Mouse (Mus musculus): ENCODE data around the gene Metap1d. TPM values are rescaled to one million over a fixed set of nuclear protein-coding genes. Genes with fewer than 3 reads are reported as not detected.

The Metap1d gene
- polyA plus RNA-seq, 1 experiment from 2014 or later: 34.3 TPM

DNA sequence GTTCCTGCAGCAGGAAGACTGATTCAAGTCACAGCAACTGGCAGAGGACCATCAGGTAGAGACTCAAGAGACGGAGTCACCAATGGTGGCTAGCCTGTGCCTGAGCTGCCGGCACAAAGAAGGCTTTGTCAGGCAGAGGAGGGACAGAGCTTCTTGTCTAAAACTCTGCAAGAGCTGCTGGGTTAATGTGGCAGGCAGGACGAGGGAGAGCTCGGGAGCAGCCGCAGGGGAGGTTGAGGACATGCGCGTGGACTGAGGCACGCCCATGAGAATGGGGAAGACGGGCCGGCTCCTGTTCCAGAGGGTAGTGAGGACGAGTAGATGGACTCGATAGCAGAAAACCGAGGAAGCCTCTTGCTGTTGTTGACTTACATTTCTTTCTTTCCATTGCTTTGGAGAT is 5.5 kb downstream of the Metap1d start:
- ATAC-seq (ENCODE audit: low FRiP score, low read depth): no peak
- no peaks in the 10 kb centered on the region for H3K36me3 ChIP-seq
- H3K9ac ChIP-seq: no peak overlapping the region
- no peak overlapping the region for H3K4me3 ChIP-seq
- WGBS: 63% methylated on average over 13 of the region's 13 CpGs
- H3K4me1 ChIP-seq: no peaks in the 10 kb centered on the region; the same call in 1 of the 2 replicates
- H3K4me2 ChIP-seq (replicated peaks): no peak overlapping the region
- no peak overlapping the region for H3K27ac ChIP-seq
- no peaks in the 10 kb centered on the region for H3K27me3 ChIP-seq (replicated peaks)
- no peaks in the 10 kb centered on the region for H3K9me3 ChIP-seq

DNA sequence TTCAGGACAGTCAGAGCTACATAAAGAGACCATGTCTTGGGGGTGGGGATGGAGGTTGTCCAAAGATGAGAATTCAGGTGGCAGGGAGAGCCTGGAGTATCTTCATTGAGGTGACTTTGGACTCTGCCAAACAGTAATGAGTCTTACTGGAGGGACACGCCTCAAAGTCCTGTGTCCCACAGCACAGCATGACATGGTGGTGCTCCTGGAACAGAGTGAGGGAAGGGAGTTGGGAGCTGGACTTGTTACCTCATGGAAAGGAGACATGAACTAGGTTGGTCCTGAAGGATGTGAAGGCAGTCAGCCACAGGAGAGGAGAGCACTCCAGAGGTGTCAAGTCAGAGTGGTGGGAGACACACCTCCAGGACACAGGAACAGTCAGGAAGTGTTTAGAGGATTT is 6.6 kb downstream of the Metap1d start:
- ATAC-seq (ENCODE audit: low FRiP score, low read depth): no peak
- WGBS: 88% methylated on average over 1 of the region's 1 CpGs
- no peak overlapping the region for H3K4me3 ChIP-seq
- no peak overlapping the region for H3K9ac ChIP-seq
- no peaks in the 10 kb centered on the region for H3K27me3 ChIP-seq (replicated peaks)
- H3K4me1 ChIP-seq: no peaks in the 10 kb centered on the region; the same call in none of the 2 replicates
- H3K9me3 ChIP-seq: no peaks in the 10 kb centered on the region
- no peak overlapping the region for H3K27ac ChIP-seq
- H3K4me2 ChIP-seq (replicated peaks): no peak overlapping the region
- no peaks in the 10 kb centered on the region for H3K36me3 ChIP-seq

DNA sequence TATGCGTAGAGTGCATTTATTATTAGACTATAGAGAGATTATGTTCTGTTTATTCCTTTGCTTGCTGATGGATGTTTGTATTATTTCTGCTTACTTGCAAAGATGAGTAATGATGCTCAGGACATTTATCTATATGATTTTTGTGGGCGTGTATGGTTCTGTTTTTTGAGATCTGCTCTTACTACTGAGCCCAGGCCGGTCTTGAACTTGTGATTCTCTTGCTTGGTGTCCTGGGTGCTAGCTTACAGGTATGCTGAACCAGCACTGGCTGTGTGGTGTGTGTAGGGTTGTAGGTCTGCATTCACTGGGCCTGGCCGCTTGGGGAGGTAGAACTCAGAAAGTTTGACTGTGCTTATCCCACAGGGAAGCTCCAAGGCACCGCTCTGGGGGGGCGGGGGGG is 8.1 kb downstream of the Metap1d start:
- H3K27ac ChIP-seq: no peak overlapping the region
- H3K4me3 ChIP-seq: no peak overlapping the region
- no peaks in the 10 kb centered on the region for H3K9me3 ChIP-seq
- H3K27me3 ChIP-seq (replicated peaks): no peaks in the 10 kb centered on the region
- no peak for ATAC-seq (ENCODE audit: low FRiP score, low read depth)
- no peak overlapping the region for H3K9ac ChIP-seq
- H3K4me1 ChIP-seq: peaks cover 3% of the 10 kb centered on the region
- no peak overlapping the region for H3K4me2 ChIP-seq (replicated peaks)
- 69% methylated on average over 6 of the region's 6 CpGs for WGBS
- H3K36me3 ChIP-seq: no peaks in the 10 kb centered on the region

DNA sequence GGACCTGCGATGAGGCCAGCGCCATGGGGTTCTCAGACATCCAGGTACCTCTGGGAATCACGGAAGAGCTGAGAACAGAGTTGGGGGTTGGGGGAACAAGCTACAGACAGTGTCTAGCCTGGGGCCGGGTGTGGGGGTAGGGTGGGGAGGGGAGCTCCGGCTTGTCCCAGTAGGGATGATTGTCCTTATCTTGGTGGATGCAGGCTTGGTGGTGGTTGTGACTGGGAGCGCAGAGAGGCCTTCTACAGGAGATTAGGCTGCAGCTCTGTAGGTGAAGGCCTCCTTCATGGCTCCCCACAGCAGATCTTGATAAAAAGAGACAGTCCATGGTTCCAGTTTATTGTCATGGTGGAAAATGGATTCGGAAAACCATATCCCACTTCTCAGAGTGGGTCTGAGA is 8.5 kb downstream of the Metap1d start:
- Histone ChIP-seq H3K36me3 (no peaks in the 10 kb centered on the region), H3K27ac (no peak overlapping the region), H3K9me3 (no peaks in the 10 kb centered on the region), H3K9ac (no peak overlapping the region), H3K4me2 (replicated peaks) (no peak overlapping the region), H3K4me1 (peaks cover 5% of the 10 kb centered on the region), H3K4me3 (no peak overlapping the region), H3K27me3 (replicated peaks) (no peaks in the 10 kb centered on the region)
- 71% methylated on average over 7 of the region's 7 CpGs for WGBS
- no peak for ATAC-seq (ENCODE audit: low FRiP score, low read depth)

DNA sequence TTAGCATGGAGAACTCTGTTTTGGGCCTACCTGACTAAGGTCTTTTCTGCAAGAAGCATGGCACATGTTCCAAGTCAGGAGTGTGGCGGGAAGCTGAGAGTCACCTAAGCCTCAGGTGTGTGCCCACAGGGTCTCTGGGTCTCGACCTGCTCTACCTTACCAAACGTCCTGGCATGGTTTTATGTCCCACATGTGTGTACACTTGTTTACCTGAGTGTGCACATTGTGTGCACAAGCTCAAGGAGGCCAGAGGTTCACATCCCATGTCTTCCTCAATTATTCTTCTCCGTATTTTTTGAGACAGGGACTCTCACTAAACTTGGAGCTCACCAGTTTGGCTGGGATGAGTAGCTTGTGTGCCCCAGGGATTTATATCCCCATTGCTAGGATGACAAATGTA is 9.0 kb downstream of the Metap1d start:
- 82% methylated on average over 4 of the region's 4 CpGs for WGBS
- Histone ChIP-seq H3K27me3 (replicated peaks) (no peaks in the 10 kb centered on the region), H3K9me3 (no peaks in the 10 kb centered on the region), H3K9ac (no peak overlapping the region), H3K4me3 (no peak overlapping the region), H3K4me1 (peaks cover 5% of the 10 kb centered on the region), H3K36me3 (no peaks in the 10 kb centered on the region), H3K27ac (no peak overlapping the region), H3K4me2 (replicated peaks) (no peak overlapping the region)
- no peak for ATAC-seq (ENCODE audit: low FRiP score, low read depth)

DNA sequence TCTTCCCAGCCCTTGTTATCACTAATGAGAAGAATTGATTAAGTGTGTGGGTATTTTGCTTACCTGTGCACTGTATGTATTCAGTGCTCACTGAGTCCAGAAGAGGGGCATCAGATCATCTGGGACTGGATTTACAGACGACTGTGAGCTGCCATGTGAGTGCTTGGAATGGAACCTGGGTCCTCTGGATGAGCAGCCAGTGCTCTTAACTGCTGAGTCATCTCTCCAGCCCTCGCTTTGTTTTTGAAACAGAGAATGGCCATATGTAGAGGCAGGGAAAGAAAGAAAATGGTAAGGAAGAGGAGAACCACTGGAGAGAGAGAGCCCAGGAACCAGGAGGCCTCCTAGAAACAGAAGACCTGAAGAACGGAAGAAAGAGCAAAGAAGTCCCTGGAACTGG is 9.5 kb downstream of the Metap1d start:
- no peak overlapping the region for H3K4me2 ChIP-seq (replicated peaks)
- H3K36me3 ChIP-seq: no peaks in the 10 kb centered on the region
- H3K9me3 ChIP-seq: no peaks in the 10 kb centered on the region
- WGBS: 79% methylated on average over 3 of the region's 3 CpGs
- H3K27ac ChIP-seq: no peak overlapping the region
- H3K4me1 ChIP-seq: peaks cover 5% of the 10 kb centered on the region
- no peak overlapping the region for H3K9ac ChIP-seq
- ATAC-seq (ENCODE audit: low FRiP score, low read depth): no peak
- no peak overlapping the region for H3K4me3 ChIP-seq
- no peaks in the 10 kb centered on the region for H3K27me3 ChIP-seq (replicated peaks)

DNA sequence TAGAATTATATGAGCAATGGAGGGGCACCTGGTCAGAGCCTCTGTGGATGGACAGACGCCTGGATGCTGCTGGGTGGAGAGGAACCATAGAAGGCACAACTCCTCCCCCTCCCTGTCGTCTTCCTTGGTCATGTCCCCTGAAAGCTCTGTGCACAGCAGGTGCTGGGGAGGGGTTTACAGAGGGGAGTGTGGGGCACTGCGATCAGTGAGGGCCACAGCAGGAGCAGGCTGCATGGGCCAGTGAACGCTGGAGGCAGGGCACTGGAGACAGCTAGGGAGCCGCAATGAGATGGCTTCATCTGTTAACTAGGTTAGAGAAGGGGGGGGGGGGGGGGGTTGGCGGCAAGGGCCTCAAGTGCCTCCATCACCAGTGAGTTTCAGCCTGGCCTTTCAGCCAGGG is 13.0 kb downstream of the Metap1d start:
- Histone ChIP-seq H3K9me3 (no peaks in the 10 kb centered on the region), H3K9ac (no peak overlapping the region), H3K4me1 (peaks cover 5% of the 10 kb centered on the region; the same call in 1 of the 2 replicates), H3K36me3 (no peaks in the 10 kb centered on the region), H3K4me3 (no peak overlapping the region), H3K27me3 (replicated peaks) (no peaks in the 10 kb centered on the region), H3K4me2 (replicated peaks) (no peak overlapping the region), H3K27ac (no peak overlapping the region)
- WGBS: 9% methylated on average over 6 of the region's 6 CpGs
- ATAC-seq (ENCODE audit: low FRiP score, low read depth): no peak

DNA sequence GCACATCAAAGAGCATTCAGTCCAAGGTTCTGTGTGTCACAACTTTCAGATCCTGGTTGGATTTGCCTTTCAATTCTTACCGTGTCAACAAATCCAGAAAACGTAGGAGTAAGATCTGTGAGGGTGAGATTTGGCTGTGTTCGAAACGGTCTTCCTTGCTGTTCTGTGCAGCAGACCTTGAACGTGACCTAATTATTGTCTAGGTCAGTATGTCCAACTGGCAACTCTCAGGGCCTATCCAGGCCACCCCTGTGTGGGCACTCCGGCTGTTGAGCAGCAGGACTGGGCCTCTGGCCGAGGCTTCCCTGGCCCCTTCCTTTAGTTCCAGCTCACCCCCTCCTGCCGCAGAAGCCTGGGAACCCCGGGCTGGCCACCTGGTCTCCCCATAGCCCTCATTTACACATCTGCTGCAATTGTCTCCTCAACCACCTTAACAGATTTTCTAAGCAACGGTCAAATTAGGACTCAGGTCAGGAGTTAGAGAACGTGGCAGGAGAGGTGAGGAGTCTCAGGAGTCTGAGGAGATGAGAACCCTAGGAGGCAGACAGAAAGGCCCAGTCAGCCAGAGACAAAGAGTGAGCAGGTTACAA is 13.9 kb downstream of the Metap1d start:
- no peak for ATAC-seq (ENCODE audit: low FRiP score, low read depth)
- H3K27me3 ChIP-seq (replicated peaks): no peaks in the 10 kb centered on the region
- H3K4me1 ChIP-seq: peaks cover 5% of the 10 kb centered on the region; the same call in 1 of the 2 replicates
- no peak overlapping the region for H3K4me2 ChIP-seq (replicated peaks)
- no peaks in the 10 kb centered on the region for H3K36me3 ChIP-seq
- 60% methylated on average over 11 of the region's 11 CpGs for WGBS
- no peak overlapping the region for H3K9ac ChIP-seq
- no peak overlapping the region for H3K27ac ChIP-seq
- no peak overlapping the region for H3K4me3 ChIP-seq
- no peaks in the 10 kb centered on the region for H3K9me3 ChIP-seq

DNA sequence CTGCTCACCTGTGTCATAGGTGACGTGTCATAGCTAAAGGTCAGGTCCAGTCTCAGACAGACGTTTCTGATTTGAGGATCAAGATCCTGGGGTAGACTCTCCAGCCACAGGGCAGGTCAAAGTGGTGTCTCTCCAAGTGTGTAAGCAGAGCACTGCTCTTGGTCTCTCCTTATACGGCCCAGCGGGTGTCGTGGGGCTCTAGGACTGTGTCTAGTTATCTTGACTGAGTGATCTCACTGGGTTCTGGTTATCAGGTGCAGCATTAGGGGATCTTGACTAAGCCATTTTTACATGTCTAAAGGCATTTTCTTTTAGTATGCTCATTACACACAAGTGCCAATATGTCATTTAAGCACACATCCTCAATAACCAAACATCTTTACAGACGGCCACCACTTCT is 18.0 kb downstream of the Metap1d start:
- ATAC-seq (ENCODE audit: low FRiP score, low read depth): no peak
- H3K9ac ChIP-seq: no peak overlapping the region
- no peak overlapping the region for H3K27ac ChIP-seq
- 0 out of 2 replicates have a peak, but pooled peaks cover 2% of the 10 kb centered on the region for H3K4me1 ChIP-seq
- no peaks in the 10 kb centered on the region for H3K27me3 ChIP-seq (replicated peaks)
- H3K4me2 ChIP-seq (replicated peaks): no peak overlapping the region
- no peaks in the 10 kb centered on the region for H3K36me3 ChIP-seq
- no peaks in the 10 kb centered on the region for H3K9me3 ChIP-seq
- no peak overlapping the region for H3K4me3 ChIP-seq
- 86% methylated on average over 6 of the region's 6 CpGs for WGBS

DNA sequence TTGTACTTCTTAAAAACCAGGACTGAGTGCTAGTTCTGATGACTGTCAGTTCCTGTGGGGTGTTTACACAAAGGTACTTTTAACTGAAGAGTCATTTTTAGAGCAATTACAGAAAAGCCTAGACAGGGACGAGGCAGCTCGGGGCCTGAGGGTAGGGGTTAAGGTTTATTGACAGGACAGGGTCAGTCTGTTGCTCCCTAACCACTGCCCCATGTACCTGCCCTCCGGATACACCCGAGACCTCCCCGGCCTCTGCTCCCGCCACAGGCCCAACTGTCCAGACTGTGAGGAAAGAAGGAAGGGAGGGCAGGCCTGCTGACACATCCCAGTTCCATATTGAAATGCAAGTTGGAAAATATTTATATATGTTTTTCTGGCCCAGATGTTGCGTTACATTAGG is 20.8 kb downstream of the Metap1d start:
- ATAC-seq (ENCODE audit: low FRiP score, low read depth): no peak
- H3K27ac ChIP-seq: no peak overlapping the region
- 68% methylated on average over 7 of the region's 7 CpGs for WGBS

DNA sequence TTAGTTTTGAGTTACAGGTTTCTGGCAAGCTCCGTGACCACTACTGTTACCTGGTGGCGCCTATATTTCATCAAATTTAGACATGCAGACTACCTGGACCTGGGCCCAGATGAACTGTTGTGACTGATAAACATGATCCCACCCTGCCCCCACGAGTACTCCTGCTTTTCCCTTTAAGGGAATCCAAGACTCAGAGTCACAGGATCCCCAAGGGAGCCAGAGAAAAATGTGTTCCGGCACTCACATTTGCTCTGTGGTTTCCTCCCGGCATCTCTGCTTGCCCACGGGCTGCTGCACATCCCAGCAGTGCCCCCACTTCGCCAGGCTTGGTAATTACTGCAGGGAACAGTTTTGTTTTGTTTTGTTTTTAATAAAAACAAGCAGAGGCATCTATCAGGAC is 21.3 kb downstream of the Metap1d start:
- WGBS: 53% methylated on average over 7 of the region's 7 CpGs
- H3K4me1 ChIP-seq: no peaks in the 10 kb centered on the region
- no peak overlapping the region for H3K4me2 ChIP-seq (replicated peaks)
- H3K4me3 ChIP-seq: no peak overlapping the region
- H3K9me3 ChIP-seq: no peaks in the 10 kb centered on the region
- ATAC-seq (ENCODE audit: low FRiP score, low read depth): no peak
- no peaks in the 10 kb centered on the region for H3K27me3 ChIP-seq (replicated peaks)
- no peak overlapping the region for H3K27ac ChIP-seq
- H3K36me3 ChIP-seq: no peaks in the 10 kb centered on the region
- no peak overlapping the region for H3K9ac ChIP-seq

More for the DNA sequence above, 20.8 kb downstream of the Metap1d start:
- H3K4me2 ChIP-seq (replicated peaks): no peak overlapping the region
- H3K36me3 ChIP-seq: no peaks in the 10 kb centered on the region
- no peaks in the 10 kb centered on the region for H3K4me1 ChIP-seq
- H3K9me3 ChIP-seq: no peaks in the 10 kb centered on the region
- no peak overlapping the region for H3K9ac ChIP-seq
- H3K27me3 ChIP-seq (replicated peaks): no peaks in the 10 kb centered on the region
- no peak overlapping the region for H3K4me3 ChIP-seq

DNA sequence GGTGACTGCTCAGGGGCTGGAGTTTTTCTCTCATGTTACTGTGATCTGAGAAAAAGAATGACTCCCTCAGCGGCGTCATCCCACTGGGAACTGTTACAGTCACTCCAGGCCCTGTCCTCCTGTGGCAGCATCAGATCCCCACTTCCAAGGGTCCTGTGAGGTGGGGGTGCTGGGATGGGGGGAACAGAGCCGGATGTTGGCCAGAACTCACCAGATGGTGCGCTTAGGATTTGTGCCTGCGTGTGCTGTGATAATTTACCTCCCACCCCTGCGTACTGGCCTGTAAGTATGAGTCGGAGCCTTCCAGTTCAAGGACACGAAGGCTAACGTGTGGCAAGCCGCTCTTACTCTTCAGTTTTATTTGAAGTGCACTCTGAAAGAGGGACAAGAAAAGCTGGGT is 22.2 kb downstream of the Metap1d start:
- Histone ChIP-seq H3K4me2 (replicated peaks) (no peak overlapping the region), H3K9ac (no peak overlapping the region), H3K4me3 (no peak overlapping the region), H3K27ac (no peak overlapping the region), H3K36me3 (no peaks in the 10 kb centered on the region), H3K9me3 (no peaks in the 10 kb centered on the region), H3K27me3 (replicated peaks) (no peaks in the 10 kb centered on the region), H3K4me1 (peaks cover 6% of the 10 kb centered on the region)
- WGBS: 80% methylated on average over 10 of the region's 10 CpGs
- no peak for ATAC-seq (ENCODE audit: low FRiP score, low read depth)

DNA sequence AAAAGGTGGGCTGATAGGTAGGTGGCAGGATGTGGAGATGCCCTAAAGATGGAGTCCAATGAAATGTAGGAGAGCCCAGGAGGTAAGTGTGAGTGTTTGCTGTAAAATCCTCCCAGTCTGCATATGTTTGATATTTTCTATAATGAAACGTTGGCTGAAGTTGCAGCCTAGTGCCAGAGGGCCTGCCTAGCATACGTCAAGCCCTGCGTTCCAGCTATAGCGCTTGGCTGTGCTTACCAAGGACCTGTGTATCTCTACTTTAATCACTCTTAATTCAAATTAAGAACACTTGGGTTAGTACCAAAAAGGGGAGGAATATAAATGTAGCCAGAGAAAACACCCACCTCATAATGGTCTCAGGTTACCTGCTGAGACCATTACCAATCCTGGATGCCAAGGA is 22.7 kb downstream of the Metap1d start:
- WGBS: 88% methylated on average over 4 of the region's 4 CpGs
- no peak for ATAC-seq (ENCODE audit: low FRiP score, low read depth)
- no peak overlapping the region for H3K9ac ChIP-seq

More for the DNA sequence above, 22.7 kb downstream of the Metap1d start:
- H3K27ac ChIP-seq: no peak overlapping the region
- no peak overlapping the region for H3K4me3 ChIP-seq
- H3K4me2 ChIP-seq (replicated peaks): no peak overlapping the region
- H3K4me1 ChIP-seq: peaks cover 6% of the 10 kb centered on the region
- H3K9me3 ChIP-seq: no peaks in the 10 kb centered on the region
- no peaks in the 10 kb centered on the region for H3K36me3 ChIP-seq
- no peaks in the 10 kb centered on the region for H3K27me3 ChIP-seq (replicated peaks)

All from neural tube, embryonic 12.5 days (tissue).